Comparison of ENCODE assay signal across 16 mouse cellular contexts in the genomic region with DNA sequence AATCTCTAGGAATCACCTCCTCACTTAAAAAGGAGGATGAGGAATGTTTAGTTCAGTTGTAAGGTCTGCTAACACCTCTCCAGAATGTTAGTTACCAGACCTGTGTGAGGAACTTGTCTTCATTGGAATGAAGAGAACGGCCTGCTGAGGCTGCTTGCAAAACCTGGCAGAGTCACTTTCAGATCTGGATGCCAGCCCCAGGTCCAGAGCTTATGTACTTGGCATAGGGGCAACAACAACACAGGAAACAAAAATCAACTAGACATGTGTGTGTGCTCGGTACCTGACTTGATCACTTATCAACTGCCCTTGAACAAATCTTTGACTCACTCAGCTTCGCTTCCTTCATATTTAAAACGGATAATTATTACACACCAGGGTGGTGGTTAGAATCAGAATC. TPM values are rescaled to one million over a fixed set of nuclear protein-coding genes. Genes with fewer than 3 reads are reported as not detected.
DNase-seq lines count a peak whose midpoint lies in the region; ATAC-seq and TF ChIP-seq lines count a peak whose summit lies in the region.
"Had no signal": no experiment of that assay in that cellular context is flagged by ENCODE, and none has a peak within 500 bp of the region (broad histone marks: within the 10 kb centered on the region; RNA-seq: fewer than 3 reads in every experiment).

No protein-coding gene starts in this region.

- no peaks in the 10 kb centered on the region for H3K9me3 ChIP-seq in heart, postnatal 0 days (replicated peaks; ENCODE audit: control insufficient read depth, low read length)
- H3K9me3 ChIP-seq in forebrain, embryonic 13.5 days (replicated peaks) = no peaks in the 10 kb centered on the region
- H3K9me3 ChIP-seq: embryonic facial prominence, embryonic 12.5 days; forebrain, embryonic 15.5 days; hindbrain, embryonic 12.5 days; limb, embryonic 13.5 days; midbrain, embryonic 10.5 days had no signal

- no peaks in the 10 kb centered on the region for H3K36me3 ChIP-seq in heart, postnatal 0 days (replicated peaks; ENCODE audit: control insufficient read depth, insufficient read depth, low read length)
- H3K36me3 ChIP-seq in forebrain, embryonic 13.5 days (ENCODE audit: poor library complexity, severe bottlenecking) = no peaks in the 10 kb centered on the region
- H3K36me3 ChIP-seq: embryonic facial prominence, embryonic 12.5 days; forebrain, embryonic 15.5 days; hindbrain, embryonic 12.5 days; limb, embryonic 13.5 days; midbrain, embryonic 10.5 days had no signal

- no peak overlapping the region for H3K4me3 ChIP-seq in heart, postnatal 0 days (ENCODE audit: low read depth, low read length)
- no peak overlapping the region for H3K4me3 ChIP-seq in forebrain, embryonic 13.5 days
- H3K4me3 ChIP-seq: embryonic facial prominence, embryonic 12.5 days; forebrain, embryonic 15.5 days; hindbrain, embryonic 12.5 days; limb, embryonic 13.5 days; midbrain, embryonic 10.5 days had no signal

- no peak overlapping the region for H3K27ac ChIP-seq in heart, postnatal 0 days (ENCODE audit: low read depth)
- no peak overlapping the region for H3K27ac ChIP-seq in forebrain, embryonic 13.5 days
- H3K27ac ChIP-seq: embryonic facial prominence, embryonic 12.5 days; forebrain, embryonic 15.5 days; hindbrain, embryonic 12.5 days; limb, embryonic 13.5 days; midbrain, embryonic 10.5 days had no signal

- H3K4me1 ChIP-seq in heart, postnatal 0 days (ENCODE audit: control insufficient read depth, insufficient read depth) = peaks cover 57% of the 10 kb centered on the region
- peaks cover 10% of the 10 kb centered on the region for H3K4me1 ChIP-seq in forebrain, embryonic 13.5 days

- no peak for TF ChIP-seq CTCF in heart, postnatal 0 days (IDR thresholded peaks at IDR 0.05; ENCODE audit: low read depth)

- no peak for TF ChIP-seq EP300 in heart, postnatal 0 days (IDR thresholded peaks at IDR 0.05; ENCODE audit: low read depth)

- 68% methylated on average over 4 of the region's 4 CpGs for WGBS in heart, postnatal 0 days
- 89% methylated on average over 4 of the region's 4 CpGs for WGBS in forebrain, embryonic 13.5 days

- DNase-seq in adrenal gland, postnatal 10 days = peak; percentile 59
- no peak for DNase-seq in adrenal gland, adult 8-10 months
- no peak for DNase-seq in heart, postnatal 0 days (ENCODE audit: low spot score)
- no peak for DNase-seq in heart, adult 9 months (ENCODE audit: low spot score in 2 of 2)
- peak; percentile 62 for DNase-seq in CD4-positive helper T cell, adult 2 months (ENCODE audit: low read depth, low spot score)
- DNase-seq in induced T-regulatory cell, adult 2 months (ENCODE audit: low read depth) = peak; percentile 80
- DNase-seq in layer of hippocampus, postnatal 36 days = no peak
- DNase-seq: cerebellum, adult 18-20 months; kidney, adult 9 months had no signal

- no peak overlapping the region for H3K9ac ChIP-seq in heart, postnatal 0 days (replicated peaks; ENCODE audit: low read depth, low read length)
- H3K9ac ChIP-seq in forebrain, embryonic 13.5 days = no peak overlapping the region
- H3K9ac ChIP-seq: embryonic facial prominence, embryonic 12.5 days; forebrain, embryonic 15.5 days; hindbrain, embryonic 12.5 days; limb, embryonic 13.5 days had no signal

- no peak for ATAC-seq in heart, postnatal 0 days (ENCODE audit: insufficient read depth, low read depth)
- no peak for ATAC-seq in forebrain, embryonic 13.5 days
- ATAC-seq: forebrain, embryonic 15.5 days had no signal

- peak overlapping the region; percentile 61; the same call in 1 of the 2 replicates for H3K4me2 ChIP-seq in heart, postnatal 0 days (ENCODE audit: low read depth, low read length)
- no peak overlapping the region for H3K4me2 ChIP-seq in forebrain, embryonic 13.5 days
- H3K4me2 ChIP-seq: embryonic facial prominence, embryonic 12.5 days; forebrain, embryonic 15.5 days; hindbrain, embryonic 12.5 days; limb, embryonic 13.5 days had no signal

- H3K27me3 ChIP-seq in heart, postnatal 0 days (ENCODE audit: control insufficient read depth, insufficient read depth, low read length) = no peaks in the 10 kb centered on the region
- H3K27me3 ChIP-seq in forebrain, embryonic 13.5 days = no peaks in the 10 kb centered on the region
- H3K27me3 ChIP-seq: embryonic facial prominence, embryonic 12.5 days; forebrain, embryonic 15.5 days; limb, embryonic 13.5 days had no signal

RNA-seq across cellular contexts. Expression of gene 4930523C07Rik, which starts 2.6 kb away (rescaled TPM):
- total RNA-seq in adrenal gland, postnatal 10 days (2021) = 10 to 100 TPM; 22.3 to 27.8 TPM
- 10 to 100 TPM in 2 of 4 experiments, 1 to 10 TPM in 2; 8.4 to 20.7 (median 12.2) TPM for total RNA-seq in adrenal gland, adult 8-10 months (2022)
- 18.6 and 21.8 TPM in 2 replicates for total RNA-seq in heart, postnatal 0 days (2014; rRNA removed; ENCODE audit: low replicate concordance)
- 17.8 and 21.0 TPM in 2 replicates for polyA plus RNA-seq in heart, postnatal 0 days (2015; fragmentation: Nextera tagmentation; extraction: Ambion mirVana)
- 1.8 TPM in 2 replicates for polyA plus RNA-seq in forebrain, embryonic 13.5 days (2015; fragmentation: Nextera tagmentation; extraction: Ambion mirVana)
- 1 to 10 TPM; 2.4 to 3.5 TPM for total RNA-seq in layer of hippocampus, postnatal 36 days (2021)
- total RNA-seq: MEL had no signal

Comparison
In these comparisons a context has a peak if more than half of its experiments do, and no peak if none do; other contexts are left out.
1. DNase-seq: peak in adrenal gland, postnatal 10 days (single experiment), CD4-positive helper T cell, adult 2 months (single experiment) and induced T-regulatory cell, adult 2 months (single experiment); none in adrenal gland, adult 8-10 months (single experiment), heart, postnatal 0 days (single experiment), heart, adult 9 months (0 of 2) and layer of hippocampus, postnatal 36 days (0 of 2).